Mouse (Mus musculus): ENCODE data around the gene Gm45261. TPM values are rescaled to one million over a fixed set of nuclear protein-coding genes. Genes with fewer than 3 reads are reported as not detected.

Gm45261 gene
- polyA plus RNA-seq, 1 experiment: not detected

- Histone ChIP-seq H3K27me3 (ENCODE audit: control insufficient read depth, insufficient read depth, insufficient read length) (no peaks in the 10 kb centered on the region), H3K79me3 (ENCODE audit: low read depth) (no peaks in the 10 kb centered on the region), H3ac (ENCODE audit: control insufficient read depth, insufficient read length, low read depth) (no peak overlapping the region), H3K79me2 (ENCODE audit: control insufficient read depth, insufficient read depth) (no peaks in the 10 kb centered on the region), H3K36me3 (ENCODE audit: control insufficient read depth, insufficient read depth) (no peaks in the 10 kb centered on the region), H3K4me3 (ENCODE audit: insufficient read depth, poor library complexity, severe bottlenecking) (no peak overlapping the region)
- TF ChIP-seq MYOG (IDR thresholded peaks at IDR 0.05; ENCODE audit: control insufficient read depth, extremely low read depth, insufficient read length) (no peak), FOSL1 (IDR thresholded peaks at IDR 0.05; ENCODE audit: insufficient read depth, low read length, poor library complexity, severe bottlenecking) (no peak), USF1 (IDR thresholded peaks at IDR 0.05; ENCODE audit: low read depth) (no peak), MAX (IDR thresholded peaks at IDR 0.05) (no peak), MYOD1 (IDR thresholded peaks at IDR 0.05; ENCODE audit: control insufficient read depth, insufficient read length, low read depth) (no peak), CEBPB (IDR thresholded peaks at IDR 0.05; ENCODE audit: low read depth) (no peak), CTCF (IDR thresholded peaks at IDR 0.05; ENCODE audit: control insufficient read depth, insufficient read depth, insufficient read length) (no peak)
These were observed 33.8 kb downstream of the Gm45261 start for GRCm38 (mm10) chr1:80427425-80427824.

GRCm38 (mm10) chr1:80424666-80425065, 36.6 kb downstream of the Gm45261 start:
- Histone ChIP-seq H3K79me2 (ENCODE audit: control insufficient read depth, insufficient read depth) (no peaks in the 10 kb centered on the region), H3K4me3 (ENCODE audit: insufficient read depth, poor library complexity, severe bottlenecking) (no peak overlapping the region), H3K79me3 (ENCODE audit: low read depth) (no peaks in the 10 kb centered on the region), H3K36me3 (ENCODE audit: control insufficient read depth, insufficient read depth) (no peaks in the 10 kb centered on the region), H3ac (ENCODE audit: control insufficient read depth, insufficient read length, low read depth) (no peak overlapping the region), H3K27me3 (ENCODE audit: control insufficient read depth, insufficient read depth, insufficient read length) (no peaks in the 10 kb centered on the region)
- TF ChIP-seq CEBPB (IDR thresholded peaks at IDR 0.05; ENCODE audit: low read depth) (no peak), CTCF (IDR thresholded peaks at IDR 0.05; ENCODE audit: control insufficient read depth, insufficient read depth, insufficient read length) (no peak), MYOG (IDR thresholded peaks at IDR 0.05; ENCODE audit: control insufficient read depth, extremely low read depth, insufficient read length) (no peak), MYOD1 (IDR thresholded peaks at IDR 0.05; ENCODE audit: control insufficient read depth, insufficient read length, low read depth) (no peak), USF1 (IDR thresholded peaks at IDR 0.05; ENCODE audit: low read depth) (no peak), MAX (IDR thresholded peaks at IDR 0.05) (no peak), FOSL1 (IDR thresholded peaks at IDR 0.05; ENCODE audit: insufficient read depth, low read length, poor library complexity, severe bottlenecking) (no peak)

GRCm38 (mm10) chr1:80418321-80419045, 42.8 kb downstream of the Gm45261 start:
- H3ac ChIP-seq (ENCODE audit: control insufficient read depth, insufficient read length, low read depth): no peak overlapping the region
- TF ChIP-seq MYOG (IDR thresholded peaks at IDR 0.05; ENCODE audit: control insufficient read depth, extremely low read depth, insufficient read length): no peak
- TF ChIP-seq CTCF (IDR thresholded peaks at IDR 0.05; ENCODE audit: control insufficient read depth, insufficient read depth, insufficient read length): no peak
- TF ChIP-seq MYOD1 (IDR thresholded peaks at IDR 0.05; ENCODE audit: control insufficient read depth, insufficient read length, low read depth): no peak
- TF ChIP-seq CEBPB (IDR thresholded peaks at IDR 0.05; ENCODE audit: low read depth): no peak
- no peak for TF ChIP-seq FOSL1 (IDR thresholded peaks at IDR 0.05; ENCODE audit: insufficient read depth, low read length, poor library complexity, severe bottlenecking)
- no peak for TF ChIP-seq USF1 (IDR thresholded peaks at IDR 0.05; ENCODE audit: low read depth)
- no peak for TF ChIP-seq MAX (IDR thresholded peaks at IDR 0.05)
- H3K79me2 ChIP-seq (ENCODE audit: control insufficient read depth, insufficient read depth): no peaks in the 10 kb centered on the region
- no peaks in the 10 kb centered on the region for H3K27me3 ChIP-seq (ENCODE audit: control insufficient read depth, insufficient read depth, insufficient read length)
- H3K36me3 ChIP-seq (ENCODE audit: control insufficient read depth, insufficient read depth): no peaks in the 10 kb centered on the region
- no peak overlapping the region for H3K4me3 ChIP-seq (ENCODE audit: insufficient read depth, poor library complexity, severe bottlenecking)
- no peaks in the 10 kb centered on the region for H3K79me3 ChIP-seq (ENCODE audit: low read depth)

GRCm38 (mm10) chr1:80416329-80416728, 44.9 kb downstream of the Gm45261 start:
- Histone ChIP-seq H3K27me3 (ENCODE audit: control insufficient read depth, insufficient read depth, insufficient read length) (no peaks in the 10 kb centered on the region), H3K36me3 (ENCODE audit: control insufficient read depth, insufficient read depth) (no peaks in the 10 kb centered on the region), H3ac (ENCODE audit: control insufficient read depth, insufficient read length, low read depth) (no peak overlapping the region), H3K79me3 (ENCODE audit: low read depth) (no peaks in the 10 kb centered on the region), H3K79me2 (ENCODE audit: control insufficient read depth, insufficient read depth) (no peaks in the 10 kb centered on the region), H3K4me3 (ENCODE audit: insufficient read depth, poor library complexity, severe bottlenecking) (no peak overlapping the region)
- TF ChIP-seq MYOD1 (IDR thresholded peaks at IDR 0.05; ENCODE audit: control insufficient read depth, insufficient read length, low read depth) (no peak), MYOG (IDR thresholded peaks at IDR 0.05; ENCODE audit: control insufficient read depth, extremely low read depth, insufficient read length) (no peak), USF1 (IDR thresholded peaks at IDR 0.05; ENCODE audit: low read depth) (no peak)

- H3K36me3 ChIP-seq (ENCODE audit: control insufficient read depth, insufficient read depth): no peaks in the 10 kb centered on the region
- H3K79me2 ChIP-seq (ENCODE audit: control insufficient read depth, insufficient read depth): no peaks in the 10 kb centered on the region
- TF ChIP-seq CTCF (IDR thresholded peaks at IDR 0.05; ENCODE audit: control insufficient read depth, insufficient read depth, insufficient read length) (no peak), MYOD1 (IDR thresholded peaks at IDR 0.05; ENCODE audit: control insufficient read depth, insufficient read length, low read depth) (no peak), MAX (IDR thresholded peaks at IDR 0.05) (no peak), MYOG (IDR thresholded peaks at IDR 0.05; ENCODE audit: control insufficient read depth, extremely low read depth, insufficient read length) (no peak), FOSL1 (IDR thresholded peaks at IDR 0.05; ENCODE audit: insufficient read depth, low read length, poor library complexity, severe bottlenecking) (no peak), CEBPB (IDR thresholded peaks at IDR 0.05; ENCODE audit: low read depth) (no peak), USF1 (IDR thresholded peaks at IDR 0.05; ENCODE audit: low read depth) (no peak)
These were observed 48.7 kb downstream of the Gm45261 start for GRCm38 (mm10) chr1:80412521-80412920.

More at GRCm38 (mm10) chr1:80412521-80412920, 48.7 kb downstream of the Gm45261 start:
- H3K79me3 ChIP-seq (ENCODE audit: low read depth): no peaks in the 10 kb centered on the region
- no peaks in the 10 kb centered on the region for H3K27me3 ChIP-seq (ENCODE audit: control insufficient read depth, insufficient read depth, insufficient read length)
- no peak overlapping the region for H3ac ChIP-seq (ENCODE audit: control insufficient read depth, insufficient read length, low read depth)
- no peak overlapping the region for H3K4me3 ChIP-seq (ENCODE audit: insufficient read depth, poor library complexity, severe bottlenecking)

All from C2C12 (cell line).